Mouse (Mus musculus) liver, embryonic 14.5 days (tissue): ENCODE data around the gene Hoxb5. TPM values are rescaled to one million over a fixed set of nuclear protein-coding genes. Genes with fewer than 3 reads are reported as not detected.

Source experiments
- ATAC-seq: fragments of 200-750 bp; cut with Nextera tagmentation; 2 replicates; pipeline ENCODE4 v1.8.0; 2017; ENCODE audit warnings: moderate number of reproducible peaks, mild to moderate bottlenecking, moderate library complexity; ENCODE audit not compliant: insufficient read depth
- DNase-seq, 3 experiments: peaks; one replicate each; pipeline ENCODE4 v3.0.0-alpha.2; 2012 to 2013; ENCODE audit warnings: low read depth in 3 of 3, low spot score in 3 of 3
- H3K27ac ChIP-seq: fragments of 300-500 bp; sonication (generic); 2 replicates; pipeline ENCODE4 v1.5.1; 2014; ENCODE audit warnings: moderate library complexity, mild to moderate bottlenecking, control low read depth, inconsistent platforms
- H3K27me3 ChIP-seq: fragments of 300-500 bp; sonication (generic); 2 replicates; pipeline ENCODE4 v1.6.1; 2014; ENCODE audit warnings: mild to moderate bottlenecking, low read length, moderate library complexity; ENCODE audit not compliant: control insufficient read depth, insufficient read depth
- H3K36me3 ChIP-seq: fragments of 300-500 bp; sonication (generic); replicated peaks from 2 replicates; pipeline ENCODE4 v1.6.1; 2014; ENCODE audit warnings: low read depth; ENCODE audit not compliant: control insufficient read depth, insufficient read depth
- H3K4me1 ChIP-seq, 2 experiments: fragments of 200-500 bp in 1 of 2; fragments of 300-500 bp in 1 of 2; sonication (generic) in 1 of 2; replicated peaks; 2 replicates each; pipeline ENCODE4 v1.6.1; 2012 to 2014; ENCODE audit warnings: antibody characterized with exemption in 1 of 2, inconsistent platforms in 1 of 2, low read length in 1 of 2; ENCODE audit not compliant: control insufficient read depth in 2 of 2, insufficient read depth in 2 of 2
- H3K4me2 ChIP-seq: fragments of 300-500 bp; sonication (generic); 2 replicates; pipeline ENCODE4 v1.6.1; 2014; ENCODE audit warnings: low read depth, mild to moderate bottlenecking, control low read depth, moderate library complexity
- H3K4me3 ChIP-seq, 2 experiments: fragments of 200-500 bp in 1 of 2; fragments of 300-500 bp in 1 of 2; sonication (generic) in 1 of 2; 2 replicates each; pipeline ENCODE4 v1.5.1; 2012 to 2014; ENCODE audit warnings: low read depth in 2 of 2, low read length in 2 of 2, mild to moderate bottlenecking in 2 of 2, control low read depth in 1 of 2, inconsistent platforms in 1 of 2, moderate library complexity in 1 of 2; ENCODE audit not compliant: insufficient read depth in 1 of 2
- H3K9ac ChIP-seq: fragments of 300-500 bp; sonication (generic); replicated peaks from 2 replicates; pipeline ENCODE4 v1.6.1; 2014; ENCODE audit warnings: mild to moderate bottlenecking, control low read depth, moderate library complexity
- H3K9me3 ChIP-seq: fragments of 300-500 bp; sonication (generic); 2 replicates; pipeline ENCODE4 v1.6.1; 2016; ENCODE audit warnings: low read length, mixed read lengths; ENCODE audit not compliant: control insufficient read depth
- CTCF ChIP-seq: IDR thresholded peaks from 2 replicates; pipeline ENCODE4 v1.5.1; 2016; ENCODE audit warnings: antibody characterized with exemption, low read depth, control low read depth
- EP300 ChIP-seq: IDR thresholded peaks from 2 replicates; pipeline ENCODE4 v1.6.1; 2016; ENCODE audit warnings: antibody characterized with exemption, low read depth
- WGBS: fragments of 180-500 bp; shearing (Covaris S2); extraction: QIAGEN DNeasy Blood & Tissue Kit; methylation state at CpG from one replicate; pipeline ENCODE4 v1.1.7; 2014; ENCODE audit not compliant: insufficient replicate concordance; 5-methylcytosine and 5-hydroxymethylcytosine counted together
- polyA plus RNA-seq, 2 experiments: library from polyadenylated mRNA; depleted of rRNA in 1 of 2; stranded (reverse) in 1 of 2; unstranded in 1 of 2; fragments of >200 nt; fragmentation: Nextera tagmentation in 1 of 2; extraction: Ambion mirVana in 1 of 2; gene quantifications; 2 replicates each; pipeline versions ENCODE4 v1.2.1 to v1.2.3; 2012 to 2014

Gene Hoxb5
- polyA plus RNA-seq, 2 experiments: 0.06 to 0.23 TPM

GRCm38 (mm10) chr11:96327750-96328149 lies 24.6 kb downstream of the Hoxb5 start:
- Histone ChIP-seq H3K27ac (no peak overlapping the region), H3K27me3 (peaks cover 68% of the 10 kb centered on the region), H3K4me2 (no peak overlapping the region), H3K36me3 (no peaks in the 10 kb centered on the region), H3K9me3 (no peaks in the 10 kb centered on the region), H3K9ac (no peak overlapping the region), H3K4me3 (no peak overlapping the region), H3K4me1 (no peaks in the 10 kb centered on the region)
- TF ChIP-seq EP300: no peak
- TF ChIP-seq CTCF: no peak
- DNase-seq (no peak), ATAC-seq (no peak)
- 28% methylated on average over 5 of the region's 5 CpGs for WGBS

GRCm38 (mm10) chr11:96328605-96329004 lies 25.5 kb downstream of the Hoxb5 start:
- Histone ChIP-seq H3K9ac (no peak overlapping the region), H3K9me3 (no peaks in the 10 kb centered on the region), H3K36me3 (no peaks in the 10 kb centered on the region), H3K27ac (no peak overlapping the region), H3K4me2 (no peak overlapping the region), H3K4me1 (no peaks in the 10 kb centered on the region), H3K27me3 (peaks cover 72% of the 10 kb centered on the region), H3K4me3 (no peak overlapping the region)
- ATAC-seq (no peak), DNase-seq (no peak)
- 27% methylated on average over 8 of the region's 8 CpGs for WGBS
- TF ChIP-seq EP300: no peak
- no peak for TF ChIP-seq CTCF

- no peaks in the 10 kb centered on the region for H3K9me3 ChIP-seq
- no peak overlapping the region for H3K4me3 ChIP-seq
- no peaks in the 10 kb centered on the region; a peak in 1 of 4 replicates for H3K4me1 ChIP-seq
- H3K9ac ChIP-seq: no peak overlapping the region
- TF ChIP-seq EP300: no peak
- TF ChIP-seq CTCF: no peak
- peaks cover 64% of the 10 kb centered on the region for H3K27me3 ChIP-seq
- H3K4me2 ChIP-seq: no peak overlapping the region
- no peak for DNase-seq
- no peak for ATAC-seq
- no peak overlapping the region for H3K27ac ChIP-seq
- no peaks in the 10 kb centered on the region for H3K36me3 ChIP-seq
- 11% methylated on average over 8 of the region's 8 CpGs for WGBS
These were observed 29.0 kb downstream of the Hoxb5 start for GRCm38 (mm10) chr11:96332105-96332504.

DNA sequence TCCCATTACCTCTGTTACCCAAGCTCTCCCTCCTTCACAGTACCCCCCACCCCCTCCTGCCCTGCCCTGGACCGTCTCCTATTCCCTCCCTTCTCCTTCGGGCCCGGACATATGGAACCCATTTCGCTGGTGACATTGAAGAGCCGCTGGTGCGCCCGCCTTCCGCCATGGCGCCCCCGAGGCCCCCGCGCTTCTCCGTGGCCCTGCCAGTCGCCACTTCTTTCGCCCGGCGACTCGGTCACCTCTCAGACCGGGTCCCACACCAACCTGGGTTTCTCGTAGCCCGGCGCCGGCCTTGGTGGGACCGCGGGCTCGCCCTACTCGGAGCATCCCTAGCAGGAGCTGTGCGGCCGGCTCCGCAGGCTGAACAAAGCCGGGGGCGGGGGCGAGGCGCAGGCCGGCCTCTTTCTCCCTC lies 29.5 kb downstream of the Hoxb5 start:
- Histone ChIP-seq H3K4me1 (no peaks in the 10 kb centered on the region; a peak in 1 of 4 replicates), H3K9ac (no peak overlapping the region), H3K27ac (no peak overlapping the region), H3K4me2 (peak overlapping the region; percentile 20; the same call in 1 of the 2 replicates), H3K36me3 (no peaks in the 10 kb centered on the region), H3K9me3 (no peaks in the 10 kb centered on the region), H3K4me3 (peak overlapping the region in 1 of 2 experiments; percentile 12; a peak in 1 of 4 replicates), H3K27me3 (peaks cover 64% of the 10 kb centered on the region)
- DNase-seq (no peak), ATAC-seq (no peak)
- TF ChIP-seq CTCF (no peak), EP300 (no peak)
- 13% methylated on average over 32 of the region's 35 CpGs for WGBS

GRCm38 (mm10) chr11:96333241-96334001 lies 30.3 kb downstream of the Hoxb5 start:
- TF ChIP-seq CTCF: no peak
- TF ChIP-seq EP300: no peak
- 29% methylated on average over 17 of the region's 17 CpGs for WGBS
- DNase-seq (no peak), ATAC-seq (no peak)
- H3K27me3 ChIP-seq: peaks cover 68% of the 10 kb centered on the region
- H3K4me2 ChIP-seq: no peak overlapping the region
- H3K9ac ChIP-seq: no peak overlapping the region
- H3K36me3 ChIP-seq: no peaks in the 10 kb centered on the region
- H3K27ac ChIP-seq: no peak overlapping the region
- no peaks in the 10 kb centered on the region for H3K9me3 ChIP-seq
- H3K4me1 ChIP-seq: no peaks in the 10 kb centered on the region; a peak in 1 of 4 replicates
- no peak overlapping the region for H3K4me3 ChIP-seq
